Mouse (Mus musculus) forebrain, postnatal 0 days (tissue): Measurements from ENCODE around the gene Mrpl2. TPM values are rescaled to one million over a fixed set of nuclear protein-coding genes. Genes with fewer than 3 reads are reported as not detected.

Experiments used
- ATAC-seq: fragments of 200-750 bp; cut with Nextera tagmentation; 2 replicates; pipeline ENCODE4 v1.8.0; 2017; ENCODE audit warnings: mild to moderate bottlenecking, moderate library complexity
- DNase-seq: peaks from one replicate; pipeline ENCODE4 v3.0.0-alpha.2; 2015
- H3K27ac ChIP-seq: fragments of 300-500 bp; sonication (generic); 2 replicates; pipeline ENCODE4 v1.5.1; 2014; ENCODE audit warnings: low read depth, mild to moderate bottlenecking, antibody characterized with exemption, low read length, moderate library complexity, mixed read lengths
- H3K27me3 ChIP-seq: fragments of 300-500 bp; sonication (generic); 2 replicates; pipeline ENCODE4 v1.6.1; 2014; ENCODE audit warnings: mild to moderate bottlenecking, low read length, mixed read lengths; ENCODE audit not compliant: insufficient read depth
- H3K36me3 ChIP-seq: fragments of 300-500 bp; sonication (generic); 2 replicates; pipeline ENCODE4 v1.6.1; 2014; ENCODE audit warnings: mild to moderate bottlenecking, moderate library complexity; ENCODE audit not compliant: insufficient read depth
- H3K4me1 ChIP-seq: fragments of 300-500 bp; sonication (generic); 2 replicates; pipeline ENCODE4 v1.6.1; 2014; ENCODE audit warnings: antibody characterized with exemption; ENCODE audit not compliant: insufficient read depth
- H3K4me2 ChIP-seq: fragments of 300-500 bp; sonication (generic); 2 replicates; pipeline ENCODE4 v1.6.1; 2014; ENCODE audit warnings: low read depth, mild to moderate bottlenecking, moderate library complexity
- H3K4me3 ChIP-seq: fragments of 300-500 bp; sonication (generic); 2 replicates; pipeline ENCODE4 v1.5.1; 2014; ENCODE audit warnings: low read depth, low read length, mixed read lengths
- H3K9ac ChIP-seq: fragments of 300-500 bp; sonication (generic); 2 replicates; pipeline ENCODE4 v1.6.1; 2014; ENCODE audit warnings: mild to moderate bottlenecking
- H3K9me3 ChIP-seq: fragments of 300-500 bp; sonication (generic); 2 replicates; pipeline ENCODE4 v1.6.1; 2016; ENCODE audit warnings: low read length
- CTCF ChIP-seq: sonication (generic); IDR thresholded peaks from 2 replicates; pipeline ENCODE4 v1.5.1; 2016; ENCODE audit warnings: antibody characterized with exemption, control low read depth, low read depth
- WGBS: fragments of 180-500 bp; shearing (Covaris S2); extraction: QIAGEN DNeasy Blood & Tissue Kit; methylation state at CpG from one replicate; pipeline ENCODE4 v1.1.7; 2014; 5-methylcytosine and 5-hydroxymethylcytosine counted together
- polyA plus RNA-seq: library from polyadenylated mRNA; unstranded; fragments of >200 nt; fragmentation: Nextera tagmentation; extraction: Ambion mirVana; gene quantifications from 2 replicates; pipeline ENCODE4 v1.2.1, GENCODE M21; 2015
- total RNA-seq: library from RNA; depleted of rRNA; stranded (reverse); fragments of >200 nt; gene quantifications from 2 replicates; pipeline ENCODE4 v1.2.3, GENCODE M21; 2014

Gene Mrpl2
- total and polyA plus RNA-seq, 2 experiments from 2014 or later, result 51.4 to 96.2 TPM

DNA sequence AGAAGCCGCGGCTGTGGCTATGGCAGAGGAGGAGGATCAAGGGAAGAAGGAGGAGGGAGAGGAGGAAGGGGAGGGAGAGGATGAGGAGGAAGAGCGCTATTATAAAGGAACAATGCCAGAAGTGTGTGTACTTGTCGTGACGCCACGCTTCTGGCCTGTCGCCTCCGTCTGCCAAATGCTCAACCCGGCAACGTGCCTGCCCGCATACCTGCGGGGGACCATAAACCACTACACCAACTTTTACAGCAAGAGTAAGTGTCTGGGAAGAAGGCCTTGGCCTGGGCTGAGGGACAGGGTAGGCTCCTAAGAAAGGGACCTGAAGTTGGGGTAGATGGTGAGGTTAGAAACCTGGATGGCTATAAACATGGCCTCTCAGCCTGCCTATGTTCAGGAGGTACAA, 16.0 kb downstream of the Mrpl2 start:
- Histone ChIP-seq H3K9me3 (no peaks in the 10 kb centered on the region), H3K9ac (no peak overlapping the region), H3K36me3 (peaks cover 83% of the 10 kb centered on the region), H3K4me3 (no peak overlapping the region), H3K4me1 (no peaks in the 10 kb centered on the region), H3K4me2 (no peak overlapping the region), H3K27ac (no peak overlapping the region), H3K27me3 (no peaks in the 10 kb centered on the region)
- DNase-seq (no peak), ATAC-seq (no peak)
- 89% methylated on average over 12 of the region's 12 CpGs for WGBS
- no peak for TF ChIP-seq CTCF

DNA sequence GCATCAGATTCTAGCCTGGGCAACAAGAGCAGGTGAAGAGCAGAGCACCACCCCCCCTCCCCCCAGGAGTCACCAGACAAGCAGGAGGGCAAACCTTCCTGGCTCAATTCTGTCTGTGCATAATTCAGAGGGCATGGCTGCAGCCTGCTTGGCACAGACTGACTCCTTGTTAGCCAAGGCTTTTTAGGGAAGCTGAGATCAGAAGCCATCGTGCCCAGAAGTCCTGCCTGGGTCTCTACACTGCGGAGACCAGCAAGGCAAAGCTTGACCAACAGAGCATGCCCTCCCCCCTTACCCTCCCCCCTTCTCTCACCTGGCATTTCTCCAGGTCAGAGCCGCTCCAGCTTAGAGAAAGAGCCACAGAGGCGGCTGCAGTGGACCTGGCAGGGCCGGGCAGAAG, 16.7 kb downstream of the Mrpl2 start:
- Histone ChIP-seq H3K27ac (no peak overlapping the region), H3K4me2 (no peak overlapping the region), H3K9me3 (no peaks in the 10 kb centered on the region), H3K27me3 (no peaks in the 10 kb centered on the region), H3K4me1 (no peaks in the 10 kb centered on the region), H3K36me3 (peaks cover 80% of the 10 kb centered on the region), H3K4me3 (no peak overlapping the region), H3K9ac (no peak overlapping the region)
- DNase-seq, result no peak
- ATAC-seq, result no peak
- TF ChIP-seq CTCF, result no peak
- WGBS, result 72% methylated on average over 5 of the region's 5 CpGs

DNA sequence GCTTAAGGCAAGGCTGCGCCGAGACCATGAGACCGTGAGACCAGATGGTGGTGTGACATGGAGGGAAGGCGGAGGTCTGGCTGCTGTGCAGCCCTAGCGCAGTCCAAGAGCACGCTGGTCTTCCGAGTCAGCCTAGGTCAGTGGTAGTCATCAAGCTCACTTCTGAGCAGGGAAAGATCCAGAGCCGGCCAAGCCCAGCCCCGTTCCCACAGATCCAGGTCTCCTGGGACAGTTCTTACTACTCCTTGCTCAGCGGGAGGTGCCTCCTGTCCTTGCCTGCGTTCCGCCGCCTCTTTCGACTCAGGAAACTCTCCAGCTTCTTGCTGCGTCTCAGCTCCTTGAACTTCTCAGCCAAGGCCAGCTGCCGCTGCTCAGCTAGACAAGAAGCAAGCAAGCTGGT, 21.7 kb downstream of the Mrpl2 start:
- Histone ChIP-seq H3K9me3 (no peaks in the 10 kb centered on the region), H3K27me3 (no peaks in the 10 kb centered on the region), H3K9ac (no peak overlapping the region), H3K4me2 (no peak overlapping the region), H3K36me3 (peaks cover 62% of the 10 kb centered on the region), H3K4me1 (no peaks in the 10 kb centered on the region), H3K27ac (no peak overlapping the region), H3K4me3 (no peak overlapping the region)
- WGBS, result 93% methylated on average over 16 of the region's 16 CpGs
- DNase-seq (no peak), ATAC-seq (0 out of 2 replicates have a peak, but pooled peaks have one; percentile 20)
- no peak for TF ChIP-seq CTCF

DNA sequence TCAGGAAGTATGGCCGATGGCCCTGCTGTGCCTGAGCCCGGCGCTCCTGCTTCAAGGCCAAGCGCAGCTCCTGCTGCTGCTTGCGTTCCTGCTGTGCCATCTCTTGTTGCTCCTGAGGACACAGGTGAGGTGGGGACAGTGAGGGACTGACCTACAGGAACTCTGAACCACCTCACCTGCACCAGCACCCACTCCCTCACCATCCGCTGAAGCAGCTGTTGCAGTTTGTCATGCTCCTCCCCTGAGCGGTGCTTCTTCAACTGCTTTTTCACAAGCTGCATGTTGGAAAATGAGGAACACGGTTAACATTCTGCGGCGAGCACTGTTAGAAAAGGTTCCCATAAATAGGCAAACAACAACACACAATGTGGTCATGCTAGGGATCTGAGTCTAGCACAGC, 23.9 kb downstream of the Mrpl2 start:
- DNase-seq, result no peak
- 97% methylated on average over 10 of the region's 10 CpGs for WGBS
- Histone ChIP-seq H3K9ac (no peak overlapping the region), H3K9me3 (no peaks in the 10 kb centered on the region), H3K4me1 (peaks cover 4% of the 10 kb centered on the region; the same call in 1 of the 2 replicates), H3K4me3 (no peak overlapping the region), H3K27ac (no peak overlapping the region), H3K4me2 (no peak overlapping the region), H3K27me3 (no peaks in the 10 kb centered on the region), H3K36me3 (peaks cover 44% of the 10 kb centered on the region)
- no peak for TF ChIP-seq CTCF
- no peak for ATAC-seq

DNA sequence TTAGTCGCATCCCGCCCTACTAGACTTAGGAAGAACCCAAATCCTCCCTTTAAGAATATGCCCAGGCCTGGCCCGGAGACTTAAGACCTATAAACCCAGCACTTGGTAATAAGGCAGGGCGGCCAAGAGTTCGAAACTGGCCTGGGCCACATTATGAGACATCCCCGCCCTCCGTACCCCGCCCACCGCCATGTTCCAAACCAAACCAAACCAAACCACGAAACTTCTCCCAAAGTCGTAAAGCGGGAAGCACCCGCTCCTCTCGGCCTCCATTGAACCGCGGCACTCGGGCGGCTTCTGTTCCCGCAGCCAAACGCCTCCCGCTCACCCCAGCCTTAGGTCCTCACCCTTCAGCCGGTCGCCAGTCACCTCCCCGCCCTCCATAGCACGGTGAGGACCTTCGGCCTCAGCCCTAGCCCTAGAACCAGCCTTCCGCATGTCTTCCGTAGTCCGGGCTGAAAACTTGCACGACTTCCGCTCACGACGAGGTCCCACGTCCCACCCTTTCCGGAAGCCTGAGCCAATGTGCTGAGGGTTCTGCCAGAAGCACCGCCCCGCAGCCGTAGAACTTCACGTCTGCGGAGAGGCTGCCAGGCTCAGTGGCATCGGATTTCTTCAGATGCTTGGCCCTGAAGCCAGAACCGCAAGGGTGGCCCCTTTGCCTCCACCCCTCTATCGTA, 28.0 kb downstream of the Mrpl2 start, which contains the start of gene Rrp36:
TSS of gene Rrp36 (minus strand) at position 503 of the 680 bp plus-strand sequence.
- peak within 1 kb of the TSS; percentile 85 for H3K4me2 ChIP-seq
- no peaks in the 10 kb centered on the region for H3K27me3 ChIP-seq
- peak within 1 kb of the TSS; percentile 76 for H3K4me3 ChIP-seq
- H3K36me3 ChIP-seq, result peaks cover 56% of the 10 kb centered on the region
- ATAC-seq, result peak; percentile 98
- peak within 1 kb of the TSS; percentile 69 for H3K27ac ChIP-seq
- no peaks in the 10 kb centered on the region for H3K9me3 ChIP-seq
- peaks cover 6% of the 10 kb centered on the region for H3K4me1 ChIP-seq
- peak; percentile 96 for DNase-seq
- WGBS, result 2% methylated on average over 43 of the region's 43 CpGs
- peak within 1 kb of the TSS; percentile 59 for H3K9ac ChIP-seq
- no peak for TF ChIP-seq CTCF

DNA sequence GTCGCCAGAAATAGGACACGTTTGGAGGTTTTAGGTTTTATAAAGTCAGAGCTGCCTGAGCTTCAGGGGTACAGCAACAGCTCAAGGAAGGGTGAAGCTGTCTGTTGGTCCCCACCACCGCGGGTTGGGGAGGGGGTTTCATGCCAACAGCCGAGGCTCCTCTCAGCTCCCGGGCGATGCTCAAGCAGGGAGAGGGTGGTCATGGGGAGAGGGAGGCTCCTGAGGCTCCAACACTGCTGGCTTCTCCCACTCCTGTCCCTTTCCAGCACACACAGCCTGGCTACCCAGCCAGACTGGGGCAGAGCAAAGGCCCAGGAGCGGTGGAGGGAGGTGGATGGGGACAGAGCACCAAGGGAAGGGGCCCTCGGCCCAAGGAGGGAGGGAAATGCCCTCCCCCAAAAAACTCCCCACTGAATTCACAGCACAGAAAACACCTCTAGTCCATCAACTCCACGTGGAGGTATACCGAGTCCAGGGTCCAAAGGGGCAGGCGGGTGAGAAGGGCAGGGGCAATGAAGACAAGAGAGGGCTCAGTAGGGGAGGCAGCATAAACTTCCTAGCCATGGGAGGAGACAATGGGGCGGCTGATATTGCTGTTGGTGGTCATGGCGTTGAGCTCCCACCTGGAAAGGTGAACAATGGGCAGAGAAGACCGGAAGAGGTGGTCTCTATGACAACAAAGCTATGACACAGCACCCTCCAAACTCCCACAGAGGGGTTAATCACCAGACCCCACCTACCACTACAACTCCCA, 28.7 kb downstream of the Mrpl2 start:
- Histone ChIP-seq H3K4me1 (peaks cover 13% of the 10 kb centered on the region), H3K4me3 (peak overlapping the region; percentile 76; the same call in 1 of the 2 replicates), H3K9ac (peak overlapping the region; percentile 34; the same call in 1 of the 2 replicates), H3K27me3 (no peaks in the 10 kb centered on the region), H3K27ac (peak overlapping the region; percentile 69), H3K9me3 (no peaks in the 10 kb centered on the region), H3K36me3 (peaks cover 50% of the 10 kb centered on the region), H3K4me2 (peak overlapping the region; percentile 85)
- TF ChIP-seq CTCF, result no peak
- ATAC-seq (peak; percentile 26), DNase-seq (no peak)
- WGBS, result 18% methylated on average over 15 of the region's 15 CpGs

DNA sequence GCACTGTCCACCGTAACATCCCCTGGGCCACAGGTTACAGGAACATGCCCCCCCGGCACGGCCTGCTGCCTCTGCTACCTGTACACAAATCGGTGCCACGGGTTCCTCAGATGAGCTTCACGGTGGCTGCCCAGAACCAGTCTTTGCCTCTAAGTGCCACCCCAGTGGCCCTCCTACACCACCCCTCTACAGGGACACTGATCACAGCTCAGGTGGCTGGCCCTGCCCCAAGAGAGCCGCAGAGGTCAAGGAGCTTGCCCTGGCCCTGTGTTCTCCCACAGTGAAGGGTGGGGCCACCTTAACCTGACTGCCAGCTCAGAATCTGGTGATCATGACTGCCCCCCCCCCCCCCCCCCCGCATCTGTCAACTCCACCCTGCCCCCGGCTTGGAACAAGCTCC, 32.4 kb downstream of the Mrpl2 start, which contains the start of gene Mea1:
TSS of gene Mea1 (plus strand) at position 378 of the 400 bp plus-strand sequence.
- Histone ChIP-seq H3K4me1 (peaks cover 18% of the 10 kb centered on the region), H3K4me3 (peak within 1 kb of the TSS; percentile 82), H3K27ac (no peak within 1 kb of the TSS), H3K4me2 (peak within 1 kb of the TSS; percentile 64), H3K9me3 (no peaks in the 10 kb centered on the region), H3K9ac (peak within 1 kb of the TSS; percentile 69), H3K27me3 (no peaks in the 10 kb centered on the region), H3K36me3 (peaks cover 43% of the 10 kb centered on the region)
- WGBS, result 83% methylated on average over 9 of the region's 9 CpGs
- TF ChIP-seq CTCF, result no peak
- DNase-seq, result no peak
- no peak for ATAC-seq
